Mouse (Mus musculus) cerebellum, adult 2 months (tissue): ENCODE results near the gene Cryzl1.

Experiments used
- CTCF ChIP-seq: fragments of 200-500 bp; IDR thresholded peaks from 2 replicates; pipeline ENCODE4 v1.5.1; 2011; ENCODE audit warnings: low read depth, mild to moderate bottlenecking, control low read depth, low read length, moderate library complexity, borderline replicate concordance; ENCODE audit not compliant: insufficient read depth
- POLR2A ChIP-seq: fragments of 200-500 bp; IDR thresholded peaks from 2 replicates; pipeline ENCODE4 v1.6.1; 2011; ENCODE audit warnings: low read length, control low read depth, borderline replicate concordance; ENCODE audit not compliant: insufficient read depth

DNA sequence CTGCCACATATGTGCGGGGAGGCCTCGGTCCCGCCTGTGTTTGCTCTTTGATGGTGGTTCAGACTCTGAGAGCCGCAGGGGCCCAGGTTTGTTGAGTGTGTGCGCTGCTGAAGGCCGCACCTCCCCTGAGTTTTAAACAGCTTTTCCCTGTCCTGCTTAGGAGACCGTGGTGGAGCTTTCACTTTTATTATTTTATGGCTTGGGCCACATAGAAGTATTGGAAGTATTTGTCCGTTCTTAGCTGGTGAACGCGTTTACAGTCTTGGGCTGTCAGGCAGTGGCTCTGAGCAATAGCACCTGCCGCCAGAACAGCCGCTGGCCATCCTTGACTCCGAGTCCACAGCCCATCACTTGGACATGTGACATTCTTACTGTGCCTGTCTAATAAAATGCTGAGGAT, 26.9 kb downstream of the Cryzl1 start:
- TF ChIP-seq CTCF (no peak), POLR2A (no peak)
